Mouse (Mus musculus): ENCODE data around the gene Vps37b.
"Not testable (repeated sequence)": the region's sequence is repeated elsewhere in the genome, so short reads cannot be mapped to it uniquely, and the experiment has no call there.

Vps37b gene

DNA sequence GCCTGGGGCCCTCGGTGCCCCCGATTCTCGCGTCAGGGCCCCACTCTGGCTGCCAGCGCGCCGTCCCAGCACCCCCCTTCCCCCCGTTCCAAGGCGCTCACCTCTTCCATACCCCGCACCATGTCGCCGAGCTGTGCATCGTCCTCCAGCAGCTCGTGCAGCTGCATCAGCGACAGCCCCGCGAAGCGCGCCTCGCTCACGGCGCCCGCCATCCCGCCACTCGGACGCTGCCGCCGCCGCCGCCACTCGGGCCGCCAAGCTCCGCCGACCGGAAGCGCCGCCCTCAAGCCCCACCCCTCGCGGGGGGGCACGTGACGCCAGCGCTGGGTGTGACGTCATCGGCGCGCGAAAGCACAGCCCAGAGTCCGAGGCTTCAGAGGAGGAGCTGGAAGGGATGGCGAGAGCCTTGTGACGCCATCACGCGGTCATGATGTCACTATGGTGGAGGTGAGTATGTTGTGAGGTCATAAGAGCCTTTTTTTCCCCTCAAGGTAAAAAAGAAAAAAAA, at the start of gene Vps37b:
TSS of gene Vps37b (minus strand) at position 270 of the 508 bp plus-strand sequence.
- DNase-seq (ENCODE audit: low read depth) = peak; percentile 65

DNA sequence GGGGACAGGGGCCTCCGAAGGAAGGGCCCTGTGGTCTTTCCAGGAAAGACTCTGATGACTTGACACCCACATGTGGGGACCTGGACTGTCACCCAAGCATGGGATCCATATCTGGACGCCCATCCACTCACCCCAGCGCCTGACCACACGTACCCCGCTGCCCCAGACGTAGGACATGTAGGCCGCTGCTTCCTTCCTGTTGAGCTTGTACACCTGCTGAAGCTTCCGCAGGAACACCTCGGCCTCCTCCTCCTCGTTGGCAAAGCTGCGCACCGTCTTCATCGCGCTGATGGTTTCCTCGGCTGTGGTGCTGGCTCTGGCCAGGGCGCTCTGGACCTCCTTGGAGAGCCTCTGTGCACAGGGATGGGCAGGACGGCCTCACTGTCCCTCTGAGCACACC, 47.8 kb upstream of the Vps37b start:
- DNase-seq (ENCODE audit: low read depth) = no peak

DNA sequence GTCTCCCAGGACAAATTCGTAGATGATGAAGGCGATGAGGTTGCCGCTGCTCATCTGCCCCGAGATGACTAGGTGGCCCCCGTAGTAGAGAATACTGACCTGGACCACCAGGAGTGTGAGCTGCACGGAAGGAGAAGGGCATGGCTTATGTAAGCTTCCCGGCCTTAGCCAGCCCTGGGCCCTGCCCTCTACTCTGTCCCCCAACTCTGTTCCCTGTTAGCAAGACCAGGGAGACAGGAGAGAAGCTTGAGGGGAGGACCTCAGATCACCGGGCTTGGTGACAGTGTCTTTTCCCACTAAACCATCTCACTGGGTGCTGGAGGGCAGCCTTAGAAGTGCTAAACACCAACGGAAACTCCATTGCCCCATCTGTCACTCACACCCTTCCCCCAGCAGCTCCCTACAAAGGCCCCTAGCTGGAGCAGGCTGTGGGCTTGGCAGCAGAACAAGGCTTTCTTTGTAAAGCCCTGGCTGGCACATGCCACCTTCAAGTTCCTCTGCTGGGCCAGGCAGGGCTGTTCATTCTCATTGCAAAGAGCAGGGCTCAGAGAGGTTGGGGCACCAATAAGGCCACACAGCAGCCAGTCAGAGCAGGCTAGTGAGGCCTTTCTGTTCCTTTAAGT, 46.8 kb upstream of the Vps37b start:
- peak; percentile 70 for DNase-seq (ENCODE audit: low read depth)

DNA sequence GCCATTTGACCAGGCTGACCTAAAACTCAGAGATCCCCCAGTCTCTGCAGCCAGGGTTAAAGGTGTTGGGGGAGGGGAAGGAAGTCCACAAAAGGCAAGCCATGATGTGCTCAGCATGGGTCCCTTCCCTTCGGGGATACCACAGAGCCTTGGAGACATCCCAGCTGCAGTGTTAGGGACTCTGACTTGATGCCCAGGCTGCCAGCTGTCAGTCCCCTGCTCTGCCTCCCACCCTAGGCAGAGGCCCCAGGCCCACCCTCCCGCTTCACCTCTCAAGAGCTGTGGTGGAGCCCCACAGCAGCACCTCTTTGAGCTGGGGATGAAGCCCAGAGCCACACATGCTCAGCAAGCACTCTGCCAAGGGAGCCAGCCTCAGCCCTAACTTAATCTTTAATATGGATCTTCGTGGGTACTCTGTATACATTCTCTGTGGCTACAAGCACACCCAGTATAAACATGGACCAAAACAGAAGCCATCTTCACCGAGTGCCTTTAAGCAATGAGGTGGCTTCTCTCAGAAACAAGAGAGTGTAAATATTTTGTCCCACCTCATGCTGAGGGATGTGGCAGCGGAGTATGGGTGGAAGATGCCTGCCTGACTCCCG, 45.9 kb upstream of the Vps37b start:
- DNase-seq (ENCODE audit: low read depth) = no peak

- DNase-seq (ENCODE audit: low read depth) = no peak
Measured at GRCm38 (mm10) chr5:124077241-124077640, 45.2 kb upstream of the Vps37b start.

GRCm38 (mm10) chr5:124076559-124076958, 44.5 kb upstream of the Vps37b start:
- DNase-seq (ENCODE audit: low read depth) = no peak

- no peak for DNase-seq (ENCODE audit: low read depth)
Measured at GRCm38 (mm10) chr5:124075716-124076115, 43.6 kb upstream of the Vps37b start.

GRCm38 (mm10) chr5:124074845-124075307, 42.8 kb upstream of the Vps37b start:
- no peak for DNase-seq (ENCODE audit: low read depth)

- DNase-seq (ENCODE audit: low read depth) = no peak
Measured at GRCm38 (mm10) chr5:124073682-124074081, 41.6 kb upstream of the Vps37b start.

- DNase-seq (ENCODE audit: low read depth) = no peak
Measured at GRCm38 (mm10) chr5:124069657-124070056, 37.6 kb upstream of the Vps37b start.

DNA sequence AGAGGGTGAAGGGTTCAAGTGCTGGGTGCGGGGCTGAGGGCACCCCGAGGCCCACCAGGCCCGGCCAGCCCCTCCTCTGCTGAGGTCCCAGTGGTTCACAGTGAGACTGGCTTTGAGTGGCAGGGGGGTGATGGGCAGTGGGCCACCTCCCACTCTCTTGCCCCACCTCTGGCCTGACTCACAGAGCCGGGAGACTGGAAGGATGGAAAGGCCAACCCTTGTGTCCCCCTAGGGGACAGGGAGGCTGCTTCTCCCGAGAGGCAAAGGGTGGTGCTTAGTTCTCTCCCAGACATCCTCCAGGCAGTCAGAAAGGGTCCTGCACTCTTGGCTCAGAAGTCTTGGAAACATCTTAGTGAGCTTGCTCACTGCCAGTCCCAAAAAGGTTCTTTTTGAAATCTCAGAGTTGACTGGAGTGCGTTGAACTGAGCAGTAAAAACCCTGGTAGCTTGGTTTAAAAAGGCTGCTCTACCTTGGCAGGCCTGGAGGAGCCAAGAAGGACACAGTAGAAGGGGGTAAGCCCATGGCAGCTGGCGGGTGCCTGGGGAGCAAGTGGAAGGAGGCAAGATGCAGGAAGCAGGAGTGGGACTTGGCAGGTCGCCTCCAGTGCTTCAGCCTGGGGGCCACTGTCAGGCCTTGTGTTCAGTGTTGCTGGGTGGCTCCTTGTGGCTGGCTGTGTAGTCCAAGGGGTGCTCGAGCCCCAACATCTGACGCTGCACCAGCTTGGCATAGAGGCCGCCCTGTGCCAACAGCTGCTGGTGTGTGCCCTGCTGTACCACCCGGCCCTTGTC, 30.2 kb upstream of the Vps37b start:
- no peak for DNase-seq (ENCODE audit: low read depth)

- DNase-seq (ENCODE audit: low read depth) = no peak
Measured at GRCm38 (mm10) chr5:124059677-124060076, 27.6 kb upstream of the Vps37b start.

DNA sequence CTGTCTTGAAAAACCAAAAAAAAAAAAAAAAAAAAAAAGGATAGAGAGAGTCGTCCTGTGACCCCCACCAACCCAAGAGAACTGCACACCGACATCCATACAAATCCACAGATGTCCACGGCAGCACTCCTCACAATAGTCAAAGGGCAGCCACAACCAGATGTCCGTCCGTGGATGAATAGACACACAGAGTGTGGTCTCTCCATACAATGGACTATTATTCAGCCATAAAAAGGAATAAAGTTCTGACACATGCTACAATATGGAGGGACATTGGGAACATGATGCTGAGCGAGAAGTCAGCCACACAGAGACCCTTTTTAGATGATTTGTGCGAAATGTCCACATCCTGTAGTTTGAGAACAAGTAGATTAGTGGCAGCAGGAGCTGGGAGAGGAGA, 26.7 kb upstream of the Vps37b start:
- DNase-seq (ENCODE audit: low read depth) = no peak

- DNase-seq (ENCODE audit: low read depth) = no peak
Measured at GRCm38 (mm10) chr5:124056956-124057355, 24.9 kb upstream of the Vps37b start.

DNA sequence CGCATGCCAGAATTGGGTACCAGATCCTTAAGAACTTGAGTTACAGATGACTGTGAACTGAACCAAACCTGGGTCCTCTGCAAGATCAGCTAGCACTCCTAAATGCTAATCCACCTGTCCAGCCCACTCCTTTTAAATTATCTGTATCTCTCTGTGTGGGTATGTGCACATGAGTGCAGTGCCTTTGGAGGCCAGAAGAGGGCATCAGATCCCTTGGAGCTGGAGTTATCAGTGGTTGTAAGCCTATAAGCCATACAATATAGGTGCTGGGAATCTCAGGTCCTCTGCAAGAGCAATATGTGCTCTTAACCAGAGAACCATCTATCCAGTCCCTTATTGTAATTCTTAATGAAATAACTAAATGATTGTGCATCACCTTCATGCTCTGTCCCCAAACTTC, 24.1 kb upstream of the Vps37b start:
- DNase-seq (ENCODE audit: low read depth) = no peak

DNA sequence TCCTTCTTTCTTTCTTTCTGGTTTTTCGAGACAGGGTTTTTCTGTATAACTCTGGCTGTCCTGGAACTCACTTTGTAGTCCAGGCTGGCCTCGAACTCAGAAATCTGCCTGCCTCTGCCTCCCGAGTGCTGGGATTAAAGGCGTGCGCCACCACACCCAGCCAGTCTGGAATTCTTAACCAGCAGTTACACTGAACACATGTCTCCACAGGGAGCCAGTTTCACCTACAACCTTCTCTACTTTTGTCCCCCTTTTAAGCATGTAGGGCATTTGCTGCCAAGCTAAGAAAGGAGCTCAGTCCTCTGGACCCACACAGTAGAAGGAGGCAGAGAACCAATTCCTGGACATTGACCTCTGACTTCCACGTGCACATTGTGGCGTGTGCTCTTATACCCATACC, 20.6 kb upstream of the Vps37b start:
- DNase-seq (ENCODE audit: low read depth) = not testable (repeated sequence)

DNA sequence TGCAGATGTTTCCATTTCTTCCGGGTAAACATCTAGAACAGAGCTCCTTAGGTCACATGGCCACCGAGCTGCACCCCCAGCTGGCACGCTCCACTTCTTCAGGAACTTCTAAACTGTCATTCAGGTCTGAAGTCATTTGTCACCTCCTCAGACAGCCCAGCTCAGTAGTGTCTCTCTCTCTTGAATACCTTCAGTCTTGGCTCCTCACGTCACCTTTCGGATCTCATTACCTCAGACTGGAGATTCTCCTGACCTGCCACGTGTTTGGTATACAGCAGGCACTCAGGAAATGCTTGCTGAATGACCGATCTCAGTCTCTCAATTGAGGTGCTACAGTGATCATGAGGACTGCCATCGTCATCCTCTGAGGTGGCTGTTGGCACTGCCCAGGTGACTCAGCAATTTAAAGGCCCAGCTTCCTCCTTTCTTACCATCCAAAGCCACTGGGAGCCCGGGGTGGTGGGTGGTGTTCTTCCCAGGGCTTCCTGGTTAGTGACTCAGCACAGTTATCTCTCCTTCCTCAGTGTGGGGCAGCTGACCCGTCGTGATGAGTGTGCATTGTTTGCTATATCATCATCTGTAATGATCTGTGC, 19.9 kb upstream of the Vps37b start:
- DNase-seq (ENCODE audit: low read depth) = no peak

DNA sequence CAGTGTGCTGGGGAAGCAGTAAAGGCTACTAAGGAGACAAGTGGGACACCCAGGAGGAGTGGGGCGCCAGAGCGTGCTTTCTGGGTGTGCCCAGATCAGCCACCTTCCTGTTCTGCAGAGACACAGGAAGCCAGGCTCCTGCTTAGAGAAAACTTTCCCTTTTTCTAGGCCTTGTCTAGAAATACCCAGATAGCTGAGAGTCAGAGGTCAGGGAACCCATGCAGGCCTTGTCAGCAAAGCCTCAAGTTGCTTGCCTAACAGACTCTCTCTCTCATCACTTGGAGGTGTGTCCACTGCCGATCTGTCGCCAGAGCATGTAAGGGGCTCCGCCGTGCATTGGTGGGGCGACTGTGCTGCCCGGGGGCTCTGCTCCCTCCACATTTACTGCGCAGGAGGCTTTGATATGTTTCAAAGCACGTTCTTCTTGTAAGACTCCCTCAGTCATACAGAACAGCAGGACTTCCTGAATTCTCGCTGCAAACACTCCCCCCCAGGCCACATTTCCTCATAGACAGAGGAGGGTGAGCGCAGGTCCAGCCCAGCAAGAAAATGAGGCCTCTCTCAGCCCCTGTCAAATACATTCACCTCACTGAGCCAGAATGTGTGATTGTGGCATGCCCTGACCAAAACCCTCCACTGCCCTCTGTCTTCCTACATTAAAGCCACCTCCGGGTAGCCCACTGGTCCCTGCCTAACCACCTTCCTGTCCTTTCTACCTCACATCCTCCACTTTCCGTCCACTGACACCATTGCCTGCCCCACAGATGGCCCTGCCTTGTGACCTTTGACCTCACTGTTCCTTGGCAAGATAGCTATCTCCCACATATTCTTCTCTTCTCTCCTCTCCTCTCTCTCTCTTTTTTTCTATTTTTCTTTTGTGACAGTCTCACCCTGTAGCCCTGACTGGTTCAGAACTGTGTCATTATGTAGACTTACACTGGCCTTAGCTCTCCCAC, 18.3 kb upstream of the Vps37b start:
- no peak for DNase-seq (ENCODE audit: low read depth)

GRCm38 (mm10) chr5:124049249-124050045, 17.4 kb upstream of the Vps37b start:
- no peak for DNase-seq (ENCODE audit: low read depth)

- DNase-seq (ENCODE audit: low read depth) = peak; percentile 92
Measured at GRCm38 (mm10) chr5:124046741-124047401, 14.8 kb upstream of the Vps37b start.
